Mouse (Mus musculus): ENCODE results near the gene Rhot2.
"Not testable (repeated sequence)": the region's sequence is repeated elsewhere in the genome, so short reads cannot be mapped to it uniquely, and the experiment has no call there.

Gene Rhot2

GRCm38 (mm10) chr17:25828712-25829557, 15.7 kb downstream of the Rhot2 start, which contains the start of gene Jmjd8:
Jmjd8 (plus strand) TSS chr17:25828867.
- DNase-seq (ENCODE audit: low read depth in 1 of 2, low spot score in 2 of 2): no peak

GRCm38 (mm10) chr17:25828223-25828594, 16.4 kb downstream of the Rhot2 start:
- DNase-seq (ENCODE audit: low read depth in 1 of 2, low spot score in 2 of 2): no peak

GRCm38 (mm10) chr17:25827546-25828222, 17.0 kb downstream of the Rhot2 start:
- no peak for DNase-seq (ENCODE audit: low read depth in 1 of 2, low spot score in 2 of 2)

- no peak for DNase-seq (ENCODE audit: low read depth in 1 of 2, low spot score in 2 of 2)
Observed at GRCm38 (mm10) chr17:25827011-25827410, 17.6 kb downstream of the Rhot2 start.

GRCm38 (mm10) chr17:25825984-25826570, 18.6 kb downstream of the Rhot2 start:
- no peak for DNase-seq (ENCODE audit: low read depth in 1 of 2, low spot score in 2 of 2)

- DNase-seq (ENCODE audit: low read depth in 1 of 2, low spot score in 2 of 2): no peak
Observed at GRCm38 (mm10) chr17:25825311-25825710, 19.3 kb downstream of the Rhot2 start.

- DNase-seq (ENCODE audit: low read depth in 1 of 2, low spot score in 2 of 2): no peak
Observed at GRCm38 (mm10) chr17:25824362-25825142, 20.1 kb downstream of the Rhot2 start.

GRCm38 (mm10) chr17:25823452-25823851, 21.2 kb downstream of the Rhot2 start, which contains the start of gene Wdr24:
Wdr24 (plus strand) TSS chr17:25823627.
- peak in 1 of 2 experiments; percentile 44 for DNase-seq (ENCODE audit: low read depth in 1 of 2, low spot score in 2 of 2)

- DNase-seq (ENCODE audit: low read depth in 1 of 2, low spot score in 2 of 2): no peak
Observed at GRCm38 (mm10) chr17:25818851-25819780, 25.5 kb downstream of the Rhot2 start.

GRCm38 (mm10) chr17:25817662-25818061, 27.0 kb downstream of the Rhot2 start:
- DNase-seq (ENCODE audit: low read depth in 1 of 2, low spot score in 2 of 2): no peak

- peak in 1 of 2 experiments; percentile 77 for DNase-seq (ENCODE audit: low read depth in 1 of 2, low spot score in 2 of 2)
Observed at GRCm38 (mm10) chr17:25813471-25813870, 31.2 kb downstream of the Rhot2 start.

- DNase-seq (ENCODE audit: low read depth in 1 of 2, low spot score in 2 of 2): no peak
Observed at GRCm38 (mm10) chr17:25810890-25811289, 33.8 kb downstream of the Rhot2 start.

- no peak for DNase-seq (ENCODE audit: low read depth in 1 of 2, low spot score in 2 of 2)
Observed at GRCm38 (mm10) chr17:25809606-25810340, 34.9 kb downstream of the Rhot2 start.

- DNase-seq (ENCODE audit: low read depth in 1 of 2, low spot score in 2 of 2): no peak
Observed at GRCm38 (mm10) chr17:25808789-25809605, 35.7 kb downstream of the Rhot2 start, which contains the start of gene Fbxl16. Fbxl16 (plus strand) TSS chr17:25809085.

- no peak for DNase-seq (ENCODE audit: low read depth in 1 of 2, low spot score in 2 of 2)
Observed at GRCm38 (mm10) chr17:25808028-25808427, 36.6 kb downstream of the Rhot2 start.

- not testable (repeated sequence) for DNase-seq (ENCODE audit: low read depth in 1 of 2, low spot score in 2 of 2)
Observed at GRCm38 (mm10) chr17:25807452-25807851, 37.2 kb downstream of the Rhot2 start.

GRCm38 (mm10) chr17:25806507-25806906, 38.1 kb downstream of the Rhot2 start:
- DNase-seq (ENCODE audit: low read depth in 1 of 2, low spot score in 2 of 2): no peak

GRCm38 (mm10) chr17:25802825-25803517, 41.7 kb downstream of the Rhot2 start:
- DNase-seq (ENCODE audit: low read depth in 1 of 2, low spot score in 2 of 2): no peak

All from monocyte, adult 2 months (primary cell).